28 mouse cellular contexts compared by ENCODE assay signal in genomic region chr16:87044773-87045561, GRCm38 (mm10).
DNase-seq lines count a peak whose midpoint lies in the region; ATAC-seq and TF ChIP-seq lines count a peak whose summit lies in the region.
"Had no signal": no experiment of that assay in that cellular context is flagged by ENCODE, and none has a peak within 500 bp of the region (broad histone marks: within the 10 kb centered on the region; RNA-seq: fewer than 3 reads in every experiment).

No protein-coding gene starts in this region.

- H3K4me1 ChIP-seq in forebrain, embryonic 11.5 days (replicated peaks; ENCODE audit: control insufficient read depth, insufficient read depth, low read length), result no peaks in the 10 kb centered on the region
- no peaks in the 10 kb centered on the region for H3K4me1 ChIP-seq in forebrain, postnatal 0 days (ENCODE audit: insufficient read depth)
- no peaks in the 10 kb centered on the region for H3K4me1 ChIP-seq in midbrain, embryonic 12.5 days
- no peaks in the 10 kb centered on the region for H3K4me1 ChIP-seq in midbrain, embryonic 13.5 days (replicated peaks)
- H3K4me1 ChIP-seq in embryonic fibroblast, embryonic 13.5 days (ENCODE audit: control insufficient read depth, insufficient read depth, low read length), result 0 out of 2 replicates have a peak, but pooled peaks cover 2% of the 10 kb centered on the region
- H3K4me1 ChIP-seq: embryonic facial prominence, embryonic 10.5 days; embryonic facial prominence, embryonic 13.5 days; forebrain, embryonic 13.5 days; heart, embryonic 12.5 days; heart, embryonic 15.5 days; hindbrain, embryonic 10.5 days; hindbrain, embryonic 13.5 days had no signal

- H3K9me3 ChIP-seq in forebrain, embryonic 11.5 days (ENCODE audit: control insufficient read depth, low read length), result no peaks in the 10 kb centered on the region
- no peaks in the 10 kb centered on the region for H3K9me3 ChIP-seq in forebrain, postnatal 0 days (ENCODE audit: low read length)
- no peaks in the 10 kb centered on the region for H3K9me3 ChIP-seq in midbrain, embryonic 12.5 days
- H3K9me3 ChIP-seq in midbrain, embryonic 13.5 days, result no peaks in the 10 kb centered on the region
- H3K9me3 ChIP-seq: embryonic facial prominence, embryonic 10.5 days; embryonic facial prominence, embryonic 13.5 days; forebrain, embryonic 13.5 days; G1E; heart, embryonic 12.5 days; heart, embryonic 15.5 days; hindbrain, embryonic 10.5 days; hindbrain, embryonic 13.5 days had no signal

- TF ChIP-seq CTCF in forebrain, postnatal 0 days (IDR thresholded peaks at IDR 0.05; ENCODE audit: low read depth), result no peak
- no peak for TF ChIP-seq CTCF in embryonic fibroblast, embryonic 13.5 days (IDR thresholded peaks at IDR 0.05; ENCODE audit: borderline replicate concordance, insufficient read depth, low read length)

- 41% methylated on average over 5 of the region's 5 CpGs for WGBS in forebrain, embryonic 11.5 days
- WGBS in forebrain, postnatal 0 days, result 23% methylated on average over 5 of the region's 5 CpGs
- WGBS in midbrain, embryonic 12.5 days, result 36% methylated on average over 5 of the region's 5 CpGs
- 35% methylated on average over 5 of the region's 5 CpGs for WGBS in midbrain, embryonic 13.5 days

- H3K36me3 ChIP-seq in forebrain, embryonic 11.5 days (ENCODE audit: control insufficient read depth, insufficient read depth, low read length), result no peaks in the 10 kb centered on the region
- H3K36me3 ChIP-seq in forebrain, postnatal 0 days (ENCODE audit: insufficient read depth), result no peaks in the 10 kb centered on the region
- no peaks in the 10 kb centered on the region for H3K36me3 ChIP-seq in midbrain, embryonic 12.5 days
- H3K36me3 ChIP-seq in midbrain, embryonic 13.5 days, result no peaks in the 10 kb centered on the region
- H3K36me3 ChIP-seq: embryonic facial prominence, embryonic 10.5 days; embryonic facial prominence, embryonic 13.5 days; G1E; heart, embryonic 12.5 days; heart, embryonic 15.5 days; hindbrain, embryonic 10.5 days; hindbrain, embryonic 13.5 days had no signal

- H3K9ac ChIP-seq in forebrain, embryonic 11.5 days (ENCODE audit: low read length), result 0 out of 2 replicates have a peak overlapping the region, but pooled peaks have one; percentile 1
- no peak overlapping the region for H3K9ac ChIP-seq in forebrain, postnatal 0 days
- no peak overlapping the region for H3K9ac ChIP-seq in midbrain, embryonic 12.5 days (replicated peaks)
- no peak overlapping the region for H3K9ac ChIP-seq in midbrain, embryonic 13.5 days (replicated peaks)
- H3K9ac ChIP-seq: embryonic facial prominence, embryonic 13.5 days; forebrain, embryonic 13.5 days; heart, embryonic 12.5 days; heart, embryonic 15.5 days; hindbrain, embryonic 13.5 days had no signal

- no peak overlapping the region for H3K27ac ChIP-seq in forebrain, embryonic 11.5 days (ENCODE audit: low read depth, low read length)
- H3K27ac ChIP-seq in forebrain, postnatal 0 days (ENCODE audit: low read depth, low read length), result no peak overlapping the region
- H3K27ac ChIP-seq in midbrain, embryonic 12.5 days (replicated peaks), result no peak overlapping the region
- H3K27ac ChIP-seq in midbrain, embryonic 13.5 days, result no peak overlapping the region
- H3K27ac ChIP-seq in embryonic fibroblast, embryonic 13.5 days (ENCODE audit: insufficient read depth, low read length), result peak overlapping the region; percentile 84
- H3K27ac ChIP-seq: embryonic facial prominence, embryonic 10.5 days; embryonic facial prominence, embryonic 13.5 days; forebrain, embryonic 13.5 days; heart, embryonic 15.5 days; hindbrain, embryonic 10.5 days; hindbrain, embryonic 13.5 days had no signal

- no peaks in the 10 kb centered on the region for H3K27me3 ChIP-seq in forebrain, embryonic 11.5 days (ENCODE audit: control insufficient read depth, insufficient read depth, low read length)
- no peaks in the 10 kb centered on the region for H3K27me3 ChIP-seq in forebrain, postnatal 0 days (ENCODE audit: insufficient read depth, low read length)
- no peaks in the 10 kb centered on the region for H3K27me3 ChIP-seq in midbrain, embryonic 12.5 days
- no peaks in the 10 kb centered on the region for H3K27me3 ChIP-seq in midbrain, embryonic 13.5 days
- H3K27me3 ChIP-seq: embryonic facial prominence, embryonic 13.5 days; forebrain, embryonic 13.5 days; heart, embryonic 12.5 days; heart, embryonic 15.5 days; hindbrain, embryonic 13.5 days; Patski had no signal

- H3K4me2 ChIP-seq in forebrain, embryonic 11.5 days (ENCODE audit: low read depth, low read length, severe bottlenecking), result no peak overlapping the region
- H3K4me2 ChIP-seq in forebrain, postnatal 0 days (ENCODE audit: low read depth), result no peak overlapping the region
- no peak overlapping the region for H3K4me2 ChIP-seq in midbrain, embryonic 12.5 days (replicated peaks)
- H3K4me2 ChIP-seq in midbrain, embryonic 13.5 days (replicated peaks), result no peak overlapping the region
- H3K4me2 ChIP-seq: embryonic facial prominence, embryonic 13.5 days; forebrain, embryonic 13.5 days; heart, embryonic 12.5 days; heart, embryonic 15.5 days; hindbrain, embryonic 13.5 days had no signal

- no peak for TF ChIP-seq POLR2A in embryonic fibroblast, embryonic 13.5 days (IDR thresholded peaks at IDR 0.05; ENCODE audit: low read depth, low read length)

- no peak overlapping the region for H3K4me3 ChIP-seq in forebrain, embryonic 11.5 days (ENCODE audit: low read depth, low read length)
- H3K4me3 ChIP-seq in forebrain, postnatal 0 days (ENCODE audit: low read depth, low read length), result no peak overlapping the region
- no peak overlapping the region for H3K4me3 ChIP-seq in midbrain, embryonic 12.5 days
- no peak overlapping the region for H3K4me3 ChIP-seq in midbrain, embryonic 13.5 days (replicated peaks)
- no peak overlapping the region for H3K4me3 ChIP-seq in embryonic fibroblast, embryonic 13.5 days (ENCODE audit: insufficient read depth, low read length)
- H3K4me3 ChIP-seq: embryonic facial prominence, embryonic 10.5 days; embryonic facial prominence, embryonic 13.5 days; forebrain, embryonic 13.5 days; heart, embryonic 12.5 days; heart, embryonic 15.5 days; hindbrain, embryonic 10.5 days; hindbrain, embryonic 13.5 days had no signal

- DNase-seq in forebrain, embryonic 11.5 days (ENCODE audit: low spot score), result no peak
- no peak for DNase-seq in forebrain, postnatal 0 days
- DNase-seq in ovary, postnatal 10 days (ENCODE audit: low spot score), result no peak
- no peak for DNase-seq in left cerebral cortex, adult 18-20 months (ENCODE audit: low spot score in 2 of 2)
- DNase-seq: adrenal gland, postnatal 10 days; adrenal gland, postnatal 36 days; cerebellum, adult 11 months; cerebellum, adult 2 months; cerebellum, postnatal 10 days; cerebellum, postnatal 36 days; embryo, embryonic 11 days; gastrocnemius, postnatal 25 days; heart, adult 18-20 months; heart, postnatal 10 days; heart, postnatal 36 days had no signal

- ATAC-seq in forebrain, embryonic 11.5 days (replicated peaks; ENCODE audit: low FRiP score), result peak; percentile 64; the same call in 1 of the 2 replicates
- no peak for ATAC-seq in forebrain, postnatal 0 days
- 0 out of 2 replicates have a peak, but pooled peaks have one; percentile 41 for ATAC-seq in midbrain, embryonic 12.5 days (ENCODE audit: low FRiP score, low read depth)
- no peak for ATAC-seq in midbrain, embryonic 13.5 days
- ATAC-seq: forebrain, embryonic 13.5 days; hindbrain, embryonic 16.5 days; Patski had no signal

Comparison
In these comparisons a context has a peak if more than half of its experiments do, and no peak if none do; other contexts are left out.
1. ATAC-seq: peak in forebrain, embryonic 11.5 days (single experiment) and midbrain, embryonic 12.5 days (single experiment); none in forebrain, postnatal 0 days (single experiment) and midbrain, embryonic 13.5 days (single experiment).